Mouse (Mus musculus) gastrocnemius, adult 2 months (tissue): Measurements from ENCODE around the gene Clybl. TPM values are rescaled to one million over a fixed set of nuclear protein-coding genes. Genes with fewer than 3 reads are reported as not detected.

Experiments
- DNase-seq: peaks from one replicate; pipeline ENCODE4 v3.0.0; 2022
- H3K27ac ChIP-seq: fragments of 200-600 bp; 2 replicates; pipeline ENCODE4 v1.8.1; 2022; ENCODE audit warnings: mild to moderate bottlenecking
- H3K4me3 ChIP-seq: fragments of 200-600 bp; 2 replicates; pipeline ENCODE4 v1.8.1; 2022; ENCODE audit warnings: mild to moderate bottlenecking, moderate library complexity
- CTCF ChIP-seq: fragments of 200-600 bp; IDR thresholded peaks from 2 replicates; pipeline ENCODE4 v1.8.1; 2022; ENCODE audit warnings: antibody characterized with exemption, mild to moderate bottlenecking, moderate library complexity
- intact Hi-C: fragments of 180-260 bp; cut with DNase I; formaldehyde crosslinking; loops from one replicate; pipeline ENCODE4 v1.15.1; 2025
- total RNA-seq, 2 experiments: library from RNA; stranded (reverse); gene quantifications; 2 replicates each; pipeline ENCODE4 v1.2.3; 2021

Gene Clybl
- total RNA-seq, 2 experiments from 2014 or later, result 52.3 to 68.4 TPM

DNA sequence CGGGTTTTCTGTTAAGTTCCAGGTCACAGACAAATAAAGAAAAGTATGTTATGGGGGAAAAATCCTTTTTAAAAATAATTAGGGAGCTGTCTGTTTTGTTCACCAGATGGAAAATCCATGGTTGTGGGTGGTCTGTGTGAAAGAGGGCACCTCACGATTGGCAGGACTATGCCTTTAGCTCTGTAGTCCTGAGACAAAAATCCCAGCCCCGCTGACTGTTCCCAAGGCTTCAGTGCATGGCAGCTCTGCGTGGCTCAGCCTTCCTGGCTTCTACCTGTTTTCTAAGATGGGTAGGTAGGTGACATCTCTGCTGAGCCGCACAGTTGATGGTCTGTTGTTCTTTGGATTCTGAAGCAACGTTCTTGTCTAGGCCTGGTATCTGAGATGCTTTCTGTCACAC lies 32.6 kb downstream of the Clybl start:
- no peak for DNase-seq
- Histone ChIP-seq H3K4me3 (no peak overlapping the region), H3K27ac (no peak overlapping the region)
- TF ChIP-seq CTCF, result no peak
- intact Hi-C loops, result no loop called here

DNA sequence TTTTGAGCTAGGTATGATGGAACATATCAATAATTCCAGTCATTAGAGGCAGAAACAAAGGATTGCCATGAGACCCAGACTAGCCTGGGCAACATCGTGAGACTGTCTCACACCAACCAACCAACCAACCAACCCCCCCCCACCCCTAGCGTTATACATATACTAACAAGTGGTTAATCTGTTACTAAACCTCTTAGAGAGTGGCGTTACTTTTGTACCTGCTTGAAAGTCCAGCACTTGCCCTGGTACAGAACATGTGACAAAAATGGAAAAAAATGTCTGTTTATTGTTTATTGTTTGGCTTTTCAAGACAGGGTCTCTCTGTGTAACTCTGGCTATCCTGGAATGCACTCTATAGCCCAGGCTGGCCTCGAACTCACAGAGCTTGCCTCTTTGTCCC lies 35.7 kb downstream of the Clybl start:
- Histone ChIP-seq H3K4me3 (no peak overlapping the region), H3K27ac (no peak overlapping the region)
- no peak for TF ChIP-seq CTCF
- DNase-seq, result no peak
- intact Hi-C loops, result no loop called here

DNA sequence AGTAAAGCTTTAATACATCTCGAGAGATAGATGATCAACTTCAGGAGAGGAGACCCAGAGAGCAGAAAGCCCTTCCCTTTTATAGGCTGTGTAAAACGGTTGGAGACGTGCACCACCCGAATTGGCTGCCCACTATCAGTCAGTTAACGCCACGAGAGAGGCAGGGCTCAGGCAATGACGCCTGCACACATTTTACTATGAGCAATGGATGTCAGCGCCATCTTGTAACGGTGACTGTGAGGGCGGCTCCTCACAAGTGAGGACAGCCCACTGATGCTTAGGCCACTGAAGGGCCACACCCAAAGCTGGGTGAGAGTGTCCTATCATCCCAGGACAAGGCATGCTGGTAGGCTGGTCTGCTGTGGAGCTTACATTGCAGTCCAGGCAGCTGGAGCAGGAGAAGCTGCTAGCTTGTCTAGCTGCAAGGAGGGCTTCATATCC lies 41.5 kb downstream of the Clybl start:
- Histone ChIP-seq H3K27ac (no peak overlapping the region), H3K4me3 (no peak overlapping the region)
- TF ChIP-seq CTCF, result no peak
- DNase-seq, result no peak
- intact Hi-C loops, result loop anchor here (2.0 to 10.0 kb wide), 2 partner anchors 252 to 654 kb away; partner anchors contain the start of gene Zic2

DNA sequence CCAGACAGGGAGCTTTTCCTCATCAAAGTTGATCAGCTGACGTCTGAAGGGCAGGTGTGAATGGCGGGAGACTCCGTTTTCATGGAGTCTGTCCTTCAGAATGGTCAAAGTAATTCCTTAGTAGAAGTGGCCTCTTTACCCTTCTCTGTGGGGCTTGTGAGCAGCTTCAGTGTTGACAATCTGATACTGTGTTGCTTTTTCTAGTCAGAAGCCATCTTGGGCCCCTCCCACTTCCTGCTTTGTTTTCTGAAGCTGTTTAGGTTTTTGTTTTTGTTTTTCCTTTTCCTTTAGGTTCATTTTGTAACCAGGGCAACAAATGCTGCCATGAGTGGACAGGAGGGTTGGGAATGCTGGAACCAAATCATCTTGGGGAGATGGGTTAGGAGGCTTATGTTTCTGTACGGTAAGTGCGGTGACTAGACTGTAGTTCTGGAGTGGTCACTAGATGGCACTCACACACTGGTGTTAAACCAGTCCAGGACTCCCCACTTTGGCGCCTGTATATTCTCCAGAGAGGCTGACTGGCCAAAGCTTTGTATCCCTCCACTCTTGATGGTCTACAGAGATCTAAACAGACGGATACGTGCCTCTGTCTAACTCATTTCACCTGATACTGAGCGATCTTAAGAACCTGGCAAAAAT lies 42.1 kb downstream of the Clybl start:
- TF ChIP-seq CTCF, result peak; percentile 88
- peak overlapping the region; percentile 53 for H3K4me3 ChIP-seq
- DNase-seq, result peak; percentile 74
- H3K27ac ChIP-seq, result no peak overlapping the region
- intact Hi-C loops, result loop anchor here (2.0 to 10.0 kb wide), 2 partner anchors 251 to 653 kb away; partner anchors contain the start of gene Zic2

DNA sequence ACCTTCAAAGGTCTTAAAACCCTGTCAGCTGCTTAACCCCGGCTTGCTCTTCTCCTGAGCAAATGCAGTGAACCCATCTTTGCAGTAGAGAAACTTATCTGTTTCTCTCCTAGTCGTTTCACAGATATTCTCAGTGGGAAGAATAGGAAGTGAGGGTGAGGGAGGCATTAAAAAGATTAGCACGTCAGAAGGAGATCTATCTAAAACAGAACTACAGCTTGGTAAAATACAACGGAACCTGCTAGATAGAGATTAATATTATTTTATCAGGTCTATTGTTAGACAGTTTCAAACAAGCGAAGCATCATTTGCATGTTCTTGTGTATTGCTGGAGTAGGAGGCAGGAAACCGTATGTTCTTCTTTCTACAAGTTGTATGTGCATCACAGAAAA lies 42.6 kb downstream of the Clybl start:
- intact Hi-C loops, result loop anchor here (10.0 kb wide), 1 partner anchor 251 kb away; the partner anchor contains the start of gene Zic2
- TF ChIP-seq CTCF, result no peak

DNA sequence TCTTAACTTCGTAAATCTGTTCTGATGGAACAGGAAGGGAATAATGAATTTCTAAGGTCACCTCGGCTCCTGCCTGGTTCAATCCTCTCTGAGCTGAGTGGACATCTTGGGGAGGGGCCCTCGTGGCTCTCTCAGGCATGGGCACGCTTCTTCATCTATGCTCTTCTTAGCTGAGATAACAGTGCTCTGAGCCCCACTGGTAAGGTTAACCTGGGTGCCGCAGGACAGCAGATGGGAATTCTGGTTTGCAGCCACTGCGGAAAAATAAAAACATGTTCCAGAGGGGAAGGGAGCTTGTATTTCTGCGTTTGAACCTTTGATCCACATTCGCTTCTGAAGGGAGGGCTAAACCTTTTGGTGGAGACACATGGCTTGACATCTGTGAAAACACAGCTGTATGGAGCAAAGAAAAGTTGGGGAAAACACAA lies 43.0 kb downstream of the Clybl start:
- TF ChIP-seq CTCF, result no peak
- no peak for DNase-seq
- intact Hi-C loops, result loop anchor here (10.0 kb wide), 1 partner anchor 250 kb away; the partner anchor contains the start of gene Zic2
- Histone ChIP-seq H3K27ac (no peak overlapping the region), H3K4me3 (no peak overlapping the region)

More for the DNA sequence above, 42.6 kb downstream of the Clybl start:
- no peak overlapping the region for H3K4me3 ChIP-seq
- H3K27ac ChIP-seq, result no peak overlapping the region
- no peak for DNase-seq

DNA sequence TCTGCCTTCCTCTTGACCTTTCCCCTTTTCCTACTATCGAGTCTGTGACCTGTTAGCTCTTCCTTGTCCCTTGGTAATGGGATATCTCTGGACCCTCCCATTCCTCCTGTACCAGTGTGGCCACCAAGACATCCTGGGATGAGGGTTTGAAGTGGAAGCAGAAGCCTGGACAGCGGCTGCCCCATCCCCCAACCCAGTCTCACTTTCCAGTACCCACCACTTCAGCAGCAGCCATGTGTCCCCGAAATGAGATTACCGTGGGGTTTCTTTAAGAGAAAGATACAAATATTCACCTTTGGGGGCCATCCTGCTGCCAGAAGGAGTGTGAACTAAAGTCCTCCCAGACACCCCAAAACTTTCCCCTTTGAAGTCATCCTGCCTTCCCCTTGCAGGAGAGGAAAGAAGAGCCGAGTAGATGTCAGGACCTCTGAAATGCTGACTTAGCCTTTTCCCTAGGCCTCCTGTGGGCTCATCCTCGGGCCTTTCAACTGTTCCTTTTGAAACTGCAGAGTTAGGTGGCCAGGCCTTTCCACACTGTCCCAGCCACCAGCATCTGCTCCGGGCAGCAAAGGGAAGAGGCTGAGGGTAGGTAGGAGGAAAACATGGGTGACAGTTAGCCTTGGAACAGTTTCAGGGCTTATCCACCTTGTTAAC lies 44.1 kb downstream of the Clybl start:
- intact Hi-C loops, result loop anchor here (10.0 kb wide), 1 partner anchor 249 kb away; the partner anchor contains the start of gene Zic2
- no peak overlapping the region for H3K4me3 ChIP-seq
- H3K27ac ChIP-seq, result no peak overlapping the region
- no peak for TF ChIP-seq CTCF
- DNase-seq, result no peak

DNA sequence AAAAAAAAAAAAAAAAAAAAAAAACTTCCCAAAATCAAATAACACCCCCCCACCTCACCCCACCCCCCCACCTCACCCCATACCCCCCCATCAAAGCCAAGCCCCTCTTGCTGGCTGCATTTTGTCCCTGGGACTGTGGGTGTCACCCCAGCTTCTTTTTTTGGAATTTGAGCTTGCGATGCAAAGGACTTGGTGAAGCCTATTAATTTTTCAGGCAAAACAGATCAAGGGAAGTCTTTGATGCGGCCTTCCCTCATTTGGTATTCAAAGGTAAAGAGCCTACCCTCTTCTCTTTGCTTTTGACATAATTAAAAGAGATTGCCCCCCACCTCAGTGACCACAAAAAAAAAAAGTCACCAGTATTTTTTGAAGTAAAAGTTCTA lies 44.6 kb downstream of the Clybl start:
- Histone ChIP-seq H3K4me3 (no peak overlapping the region), H3K27ac (no peak overlapping the region)
- DNase-seq, result no peak
- intact Hi-C loops, result loop anchor here (10.0 kb wide), 1 partner anchor 249 kb away; the partner anchor contains the start of gene Zic2
- TF ChIP-seq CTCF, result no peak

DNA sequence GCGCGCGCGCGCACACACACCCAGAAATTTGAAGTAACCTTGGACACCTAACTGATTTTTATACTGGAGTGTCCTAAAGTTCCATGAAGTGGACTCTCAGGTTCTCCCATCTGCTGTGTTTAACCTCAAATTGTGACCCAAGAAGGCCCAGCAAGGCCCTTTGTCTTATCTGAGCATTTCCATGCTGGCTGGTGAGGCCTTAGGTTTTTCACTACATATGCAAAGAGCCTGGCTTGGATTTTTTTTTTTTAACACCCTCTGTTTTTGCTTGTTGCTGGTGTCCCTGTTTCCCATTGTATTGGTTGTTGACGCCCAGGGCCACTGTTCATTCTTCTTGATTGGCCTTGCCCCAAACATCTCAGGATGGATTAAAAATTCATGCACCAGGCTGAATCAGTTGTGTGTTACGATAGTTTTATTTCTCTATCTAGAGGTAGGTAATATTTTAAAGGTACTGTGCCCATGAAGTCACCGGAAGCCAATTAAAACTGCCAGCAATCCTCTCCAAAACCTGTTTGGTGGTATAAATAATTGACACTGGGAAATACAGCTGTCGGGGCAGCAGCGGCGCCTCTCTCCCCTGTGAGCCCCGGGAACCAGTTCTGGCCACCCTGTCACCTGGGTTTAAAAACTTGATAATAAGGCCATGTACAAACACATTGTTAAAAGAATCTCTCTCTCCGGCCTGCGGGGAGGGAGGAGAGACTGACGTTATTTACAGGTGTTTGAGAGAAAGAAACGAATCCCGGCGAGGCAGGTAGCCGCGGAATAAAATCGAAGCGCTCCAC lies 45.4 kb downstream of the Clybl start:
- Histone ChIP-seq H3K4me3 (no peak overlapping the region), H3K27ac (no peak overlapping the region)
- no peak for TF ChIP-seq CTCF
- DNase-seq, result no peak
- intact Hi-C loops, result loop anchor here (10.0 kb wide), 1 partner anchor 248 kb away; the partner anchor contains the start of gene Zic2

DNA sequence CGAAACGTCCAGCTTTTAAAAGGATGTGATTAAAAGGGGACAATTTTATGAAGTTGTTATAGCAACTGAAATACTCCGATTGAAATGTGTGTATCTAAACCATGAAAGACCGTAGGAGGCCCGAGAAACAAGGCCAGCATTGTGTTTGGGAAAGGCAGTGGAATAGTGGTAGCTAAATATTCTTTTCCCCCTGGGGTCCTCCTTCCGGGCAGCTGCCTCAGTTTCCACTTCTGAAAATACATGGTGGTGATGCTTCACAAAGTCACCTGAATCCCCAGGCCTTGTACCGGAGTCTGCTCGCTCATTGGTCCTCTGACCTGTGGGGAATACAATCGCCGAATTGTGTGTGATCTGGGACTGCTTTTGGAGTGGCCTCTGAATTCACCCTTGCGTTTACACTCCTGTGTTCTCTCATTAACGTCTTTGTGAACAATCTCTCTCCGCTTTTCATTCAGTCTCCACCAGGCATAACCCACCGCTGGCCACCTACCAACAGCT lies 46.0 kb downstream of the Clybl start:
- H3K4me3 ChIP-seq, result no peak overlapping the region
- TF ChIP-seq CTCF, result no peak
- intact Hi-C loops, result loop anchor here (10.0 kb wide), 1 partner anchor 247 kb away; the partner anchor contains the start of gene Zic2
- no peak overlapping the region for H3K27ac ChIP-seq
- no peak for DNase-seq

DNA sequence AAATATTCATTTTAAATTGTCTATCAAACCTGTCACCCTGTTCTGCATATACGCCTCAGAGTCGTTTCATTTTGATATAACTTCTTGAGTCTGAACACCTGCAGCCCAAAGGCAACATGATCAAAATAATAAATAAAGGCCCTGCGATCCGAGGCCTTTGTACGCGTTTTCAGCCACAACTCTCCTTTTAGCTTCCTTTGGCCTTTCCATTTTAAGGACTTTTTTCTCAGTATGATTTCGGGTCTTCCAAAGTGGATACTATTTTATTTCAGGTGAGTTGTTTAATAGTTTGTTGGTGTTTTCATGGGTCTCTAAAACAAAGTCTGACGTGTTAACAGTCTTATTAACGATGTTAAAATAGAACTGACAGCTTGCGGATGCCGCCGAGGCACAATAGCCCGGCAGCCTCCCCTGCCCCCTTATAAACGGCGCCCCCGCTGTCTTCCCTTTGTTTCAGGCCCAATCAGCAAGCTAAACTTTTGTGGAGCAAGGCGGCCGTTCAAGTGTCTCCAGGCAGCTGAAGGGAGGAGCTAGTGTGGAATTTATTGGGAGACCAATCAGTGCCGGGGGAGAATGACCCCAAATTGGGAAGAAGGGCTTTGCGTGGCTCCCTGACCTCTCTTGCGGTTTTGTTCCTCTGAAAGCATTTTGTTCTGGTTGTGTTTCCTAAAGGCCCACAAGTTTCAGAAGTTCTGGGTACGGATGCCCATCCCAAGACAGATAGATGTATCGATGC lies 47.5 kb downstream of the Clybl start:
- Histone ChIP-seq H3K4me3 (no peak overlapping the region), H3K27ac (no peak overlapping the region)
- intact Hi-C loops, result loop anchor here (10.0 kb wide), 1 partner anchor 246 kb away; the partner anchor contains the start of gene Zic2
- DNase-seq, result no peak
- no peak for TF ChIP-seq CTCF

DNA sequence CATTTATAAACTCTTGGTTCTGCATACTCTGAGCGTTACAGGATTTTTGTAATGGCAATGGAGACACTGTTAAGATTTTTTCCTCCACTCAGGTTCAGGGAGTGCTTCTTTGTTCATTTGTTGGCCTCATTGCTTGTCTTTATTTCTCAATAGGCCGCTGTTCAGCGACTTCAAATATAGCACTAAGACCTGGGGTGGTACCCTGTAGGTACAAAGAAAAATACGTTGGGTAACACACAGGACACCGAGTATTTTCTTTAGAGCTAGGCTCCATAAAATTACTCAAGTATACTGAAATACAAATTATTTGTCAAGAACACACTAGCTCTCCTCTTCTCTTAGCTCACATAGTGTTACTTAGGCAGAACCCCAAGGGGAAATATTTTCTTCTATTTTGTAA lies 48.5 kb downstream of the Clybl start:
- no peak overlapping the region for H3K4me3 ChIP-seq
- DNase-seq, result no peak
- intact Hi-C loops, result loop anchor here (10.0 kb wide), 1 partner anchor 245 kb away; the partner anchor contains the start of gene Zic2

More for the DNA sequence above, 48.5 kb downstream of the Clybl start:
- TF ChIP-seq CTCF, result no peak
- H3K27ac ChIP-seq, result no peak overlapping the region
